9 mouse cellular contexts compared by ENCODE assay signal in genomic region chr13:52974676-52975075, GRCm38 (mm10). TPM values are rescaled to one million over a fixed set of nuclear protein-coding genes. Genes with fewer than 3 reads are reported as not detected.
DNase-seq lines count a peak whose midpoint lies in the region; ATAC-seq lines count a peak whose summit lies in the region.
"Had no signal": no experiment of that assay in that cellular context is flagged by ENCODE, and none has a peak within 500 bp of the region (broad histone marks: within the 10 kb centered on the region; RNA-seq: fewer than 3 reads in every experiment).

No protein-coding gene starts in this region.

- H3K9me3 ChIP-seq in embryonic facial prominence, embryonic 10.5 days: no peaks in the 10 kb centered on the region
- H3K9me3 ChIP-seq: midbrain, embryonic 13.5 days had no signal

- H3K4me1 ChIP-seq in embryonic facial prominence, embryonic 10.5 days: peaks cover 52% of the 10 kb centered on the region

- peak; percentile 31 to 46 for DNase-seq in cerebellum, postnatal 36 days
- DNase-seq in cerebellum, adult 9-10 months: no peak
- peak; percentile 80 for DNase-seq in adrenal gland, adult 8-10 months
- peak; percentile 32 for DNase-seq in heart, postnatal 4 days
- peak; percentile 21 for DNase-seq in lung, postnatal 10 days
- DNase-seq in spleen, adult 12 weeks (ENCODE audit: low spot score): no peak
- no peak for DNase-seq in embryonic facial prominence, embryonic 10.5 days (ENCODE audit: low spot score)

- no peak overlapping the region for H3K4me3 ChIP-seq in embryonic facial prominence, embryonic 10.5 days
- H3K4me3 ChIP-seq: midbrain, embryonic 13.5 days had no signal

- peaks cover 14% of the 10 kb centered on the region for H3K27me3 ChIP-seq in embryonic facial prominence, embryonic 10.5 days (replicated peaks; ENCODE audit: low read depth, poor library complexity, severe bottlenecking)
- H3K27me3 ChIP-seq: midbrain, embryonic 13.5 days had no signal

- no peak for ATAC-seq in megakaryocyte progenitor cell, adult 5-6 weeks (replicated peaks; ENCODE audit: poor library complexity)
- ATAC-seq: midbrain, embryonic 13.5 days had no signal

- H3K36me3 ChIP-seq in embryonic facial prominence, embryonic 10.5 days (replicated peaks): no peaks in the 10 kb centered on the region
- H3K36me3 ChIP-seq: midbrain, embryonic 13.5 days had no signal

- no peak overlapping the region for H3K27ac ChIP-seq in embryonic facial prominence, embryonic 10.5 days (replicated peaks)
- H3K27ac ChIP-seq: midbrain, embryonic 13.5 days had no signal

- WGBS in embryonic facial prominence, embryonic 10.5 days: 73% methylated on average over 3 of the region's 3 CpGs

RNA-seq across cellular contexts. Expression of gene Nfil3, which starts 6.2 kb away (rescaled TPM):
- 10 to 100 TPM in 2 of 4 experiments, 1 to 10 TPM in 2; 7.3 to 22.4 (median 9.0) TPM for total RNA-seq in adrenal gland, adult 8-10 months (2022)
- total RNA-seq in heart, postnatal 4 days (2021): 10 to 100 TPM; 24.6 to 27.7 TPM
- 10.0 and 19.0 TPM in 2 replicates for total RNA-seq in megakaryocyte progenitor cell, adult 5-6 weeks (2015)
- 10.8 and 16.7 TPM in 2 replicates for total RNA-seq in megakaryocyte progenitor cell, adult 5-6 weeks (2017)
- 22.8 and 24.5 TPM in 2 replicates for polyA plus RNA-seq in embryonic facial prominence, embryonic 10.5 days (2016; fragmentation: Nextera tagmentation; extraction: Ambion mirVana)

RNA-seq across cellular contexts. Expression of gene Auh, which starts 45.2 kb away (rescaled TPM):
- total RNA-seq in adrenal gland, adult 8-10 months (2022): 100 to 1,000 TPM; 136 to 150 (median 143) TPM
- total RNA-seq in heart, postnatal 4 days (2021): 10 to 100 TPM; 48.1 to 48.8 TPM
- 34.3 and 35.9 TPM in 2 replicates for total RNA-seq in megakaryocyte progenitor cell, adult 5-6 weeks (2015)
- total RNA-seq in megakaryocyte progenitor cell, adult 5-6 weeks (2017): 32.4 and 34.3 TPM in 2 replicates
- 30.7 and 32.9 TPM in 2 replicates for polyA plus RNA-seq in embryonic facial prominence, embryonic 10.5 days (2016; fragmentation: Nextera tagmentation; extraction: Ambion mirVana)

Comparison
In these comparisons a context has a peak if more than half of its experiments do, and no peak if none do; other contexts are left out.
1. DNase-seq: peak in cerebellum, postnatal 36 days (2 of 2), adrenal gland, adult 8-10 months (single experiment), heart, postnatal 4 days (single experiment) and lung, postnatal 10 days (single experiment); none in cerebellum, adult 9-10 months (single experiment), spleen, adult 12 weeks (single experiment) and embryonic facial prominence, embryonic 10.5 days (single experiment).